Mouse (Mus musculus): ENCODE results near the gene Nol11. TPM values are rescaled to one million over a fixed set of nuclear protein-coding genes. Genes with fewer than 3 reads are reported as not detected.

Nol11 gene
- polyA plus RNA-seq, 1 experiment from 2014 or later: 18.0 TPM

Other genes starting within 250 kb of the Nol11 start
- gene Kpna2, start 189.8 kb downstream of the Nol11 start, polyA plus RNA-seq (2015; fragmentation: Nextera tagmentation; extraction: Ambion mirVana): 216 and 237 TPM in 2 replicates
- gene 1810010H24Rik, start 163.7 kb downstream of the Nol11 start, polyA plus RNA-seq (2015; fragmentation: Nextera tagmentation; extraction: Ambion mirVana): 2.2 TPM in 2 replicates
- gene Bptf, start 57.3 kb downstream of the Nol11 start, polyA plus RNA-seq (2015; fragmentation: Nextera tagmentation; extraction: Ambion mirVana): 7.1 and 8.0 TPM in 2 replicates